Mouse (Mus musculus): ENCODE data around the gene Stx7.

The Stx7 gene

GRCm38 (mm10) chr10:24167978-24168583, 19.0 kb downstream of the Stx7 start:
- no peak for DNase-seq

- no peak for DNase-seq
These were observed 19.8 kb downstream of the Stx7 start for GRCm38 (mm10) chr10:24168854-24169253.

DNA sequence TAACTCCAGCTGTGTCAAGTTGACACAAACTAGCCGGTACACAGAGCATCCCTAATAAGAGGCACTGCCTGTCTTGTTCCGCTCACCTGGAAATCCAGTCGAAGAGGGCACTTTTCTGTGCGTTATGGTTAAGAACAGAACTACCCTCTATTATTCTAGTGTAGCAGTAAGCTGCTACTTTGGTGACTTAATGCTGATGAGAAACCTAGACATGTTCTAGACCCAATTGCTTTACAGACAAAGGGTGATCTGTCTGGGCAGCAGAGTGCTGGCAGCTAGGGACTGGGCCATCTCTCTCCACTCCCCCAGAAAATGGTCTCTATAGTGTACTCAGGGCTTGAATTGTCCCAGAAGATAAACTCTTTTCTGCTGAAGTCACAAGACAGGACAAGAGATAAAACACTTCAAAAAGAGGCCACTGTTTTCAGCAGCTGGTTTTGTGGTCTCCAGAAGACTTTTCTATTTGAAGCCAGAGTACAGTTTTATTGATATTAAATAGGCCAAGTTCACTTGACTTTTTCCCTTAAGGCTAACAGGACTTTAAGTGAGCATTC, 22.9 kb downstream of the Stx7 start:
- no peak for DNase-seq

- peak; percentile 74 for DNase-seq
These were observed 24.3 kb downstream of the Stx7 start for GRCm38 (mm10) chr10:24173210-24174001.

DNA sequence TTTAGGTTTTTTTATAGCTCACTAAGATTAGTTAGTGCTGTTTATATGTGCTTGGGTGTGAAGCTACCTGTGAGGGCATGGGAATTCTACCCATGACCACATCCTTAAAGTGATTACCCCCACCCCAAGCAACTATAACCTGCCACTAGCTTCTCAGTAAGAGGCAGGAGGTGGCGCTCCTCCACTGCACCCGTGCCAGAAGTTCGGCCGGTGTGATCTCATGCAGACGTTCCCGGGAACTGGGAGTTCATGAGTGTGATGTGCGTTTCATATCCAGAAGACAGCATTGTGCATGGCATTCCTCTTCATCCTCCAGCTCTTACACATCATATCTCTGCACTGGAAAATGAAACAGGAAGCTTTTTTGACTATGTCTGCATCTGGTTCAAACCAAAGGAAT, 41.3 kb downstream of the Stx7 start:
- DNase-seq: no peak

DNA sequence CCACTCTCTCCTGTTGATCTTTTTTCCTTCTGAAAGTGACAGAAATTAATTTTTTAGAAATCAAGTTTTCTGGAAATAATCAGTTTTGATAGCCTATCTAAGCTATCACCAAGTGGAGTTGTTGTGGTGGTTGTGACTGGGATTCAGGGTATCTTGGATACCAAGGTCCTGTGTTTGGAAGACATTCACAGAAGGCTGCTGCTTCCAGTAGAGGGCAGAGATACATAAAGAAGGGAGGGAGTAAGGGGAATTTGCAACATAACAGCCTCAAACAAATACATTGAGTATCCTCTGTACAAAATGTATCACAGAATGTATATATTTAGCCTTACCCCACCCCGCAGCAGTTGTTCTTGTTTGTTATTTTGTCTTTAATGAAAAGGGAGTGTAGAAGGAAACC, 42.9 kb downstream of the Stx7 start:
- peak; percentile 24 for DNase-seq

DNA sequence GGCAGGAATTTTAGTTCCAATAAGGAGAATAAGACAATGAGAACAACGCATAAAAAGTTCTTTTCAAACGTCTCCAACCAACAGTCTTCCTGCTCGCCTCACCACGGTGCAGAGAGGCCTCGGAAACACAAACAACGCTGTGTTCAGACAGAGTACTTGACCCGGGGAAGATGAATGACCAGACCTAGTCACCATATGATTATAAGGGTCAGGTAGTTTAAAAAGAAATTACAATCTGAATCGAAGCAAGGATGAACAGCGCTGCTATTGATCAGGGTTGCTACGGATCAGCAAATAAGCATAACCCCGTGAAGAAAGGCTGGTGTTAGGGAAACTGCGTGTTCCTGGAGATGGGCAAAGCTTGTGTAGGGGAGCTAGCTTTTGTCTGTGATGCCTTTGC, 50.2 kb downstream of the Stx7 start:
- peak; percentile 11 for DNase-seq

- no peak for DNase-seq
These were observed 51.0 kb downstream of the Stx7 start for GRCm38 (mm10) chr10:24200099-24200498.

DNA sequence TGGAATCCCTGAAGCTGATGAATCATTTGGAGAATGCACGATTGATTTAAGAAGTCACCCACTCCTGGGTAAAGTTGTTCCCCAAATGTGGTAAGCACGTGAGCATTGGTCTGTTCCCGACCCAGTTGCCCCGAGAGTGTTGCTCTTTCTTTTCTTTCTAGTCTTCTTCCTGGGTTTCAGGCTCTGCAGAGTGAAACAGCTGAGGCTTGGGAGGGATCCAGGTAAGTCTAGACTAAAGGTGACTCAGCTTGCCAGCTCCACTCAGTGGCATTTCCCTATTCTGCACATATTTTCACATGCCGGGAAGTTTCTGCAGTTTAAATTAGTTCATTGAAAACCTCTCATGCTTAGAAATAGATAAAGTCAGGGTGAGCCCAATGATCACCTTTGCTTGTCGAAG, 61.0 kb downstream of the Stx7 start:
- DNase-seq: no peak

DNA sequence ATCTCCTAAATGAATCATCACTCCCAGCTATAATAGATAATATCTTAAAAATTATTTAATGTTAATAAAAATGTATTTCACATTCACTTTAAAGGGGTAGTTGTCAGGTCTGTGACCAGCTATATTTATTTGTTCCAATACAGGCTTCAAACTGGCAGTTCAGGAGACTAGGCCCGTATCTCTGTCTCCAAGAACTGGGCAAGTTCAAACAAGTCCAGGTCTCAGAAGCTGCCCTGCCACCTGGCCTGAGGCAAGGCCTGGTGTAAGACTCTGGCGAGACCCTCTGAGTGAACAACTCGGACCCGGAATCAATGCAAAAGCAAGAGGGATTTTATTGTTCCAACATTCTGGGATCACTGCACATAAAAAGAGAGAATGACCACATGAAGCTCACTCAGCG, 64.2 kb downstream of the Stx7 start:
- DNase-seq: no peak

DNA sequence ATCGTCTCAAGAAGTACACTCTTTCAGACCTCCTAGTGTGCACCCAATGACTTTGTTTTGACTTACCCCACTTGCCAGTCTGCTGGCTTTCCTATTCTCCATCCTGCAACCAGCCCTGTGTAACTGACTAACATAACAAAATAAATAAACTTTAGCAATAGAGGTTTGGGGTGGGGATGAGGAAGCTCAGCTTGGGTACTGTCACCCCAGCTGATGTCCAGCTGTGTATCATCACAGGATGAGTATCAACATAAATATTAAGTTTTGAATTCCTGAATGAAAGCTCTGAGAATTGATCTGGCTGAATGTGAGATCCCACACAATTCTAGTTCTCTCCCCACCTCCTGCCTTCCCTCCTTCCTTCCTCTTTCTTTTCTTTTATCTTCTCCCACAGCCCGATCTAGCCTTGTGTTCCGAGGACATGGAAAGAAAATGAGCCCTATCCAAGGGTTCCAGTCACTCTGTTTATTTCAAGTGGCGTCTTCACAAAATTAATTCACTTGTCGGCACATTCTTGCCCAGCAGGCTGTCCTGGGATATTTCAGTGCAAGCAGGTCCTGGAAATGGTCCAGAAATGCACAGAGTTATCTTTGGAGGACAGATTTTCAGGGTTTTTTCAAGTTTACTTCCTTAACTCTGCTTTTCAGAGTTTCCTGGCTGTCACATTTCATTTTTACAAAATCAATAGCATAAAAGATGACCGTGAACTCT, 68.6 kb downstream of the Stx7 start:
- no peak for DNase-seq

DNA sequence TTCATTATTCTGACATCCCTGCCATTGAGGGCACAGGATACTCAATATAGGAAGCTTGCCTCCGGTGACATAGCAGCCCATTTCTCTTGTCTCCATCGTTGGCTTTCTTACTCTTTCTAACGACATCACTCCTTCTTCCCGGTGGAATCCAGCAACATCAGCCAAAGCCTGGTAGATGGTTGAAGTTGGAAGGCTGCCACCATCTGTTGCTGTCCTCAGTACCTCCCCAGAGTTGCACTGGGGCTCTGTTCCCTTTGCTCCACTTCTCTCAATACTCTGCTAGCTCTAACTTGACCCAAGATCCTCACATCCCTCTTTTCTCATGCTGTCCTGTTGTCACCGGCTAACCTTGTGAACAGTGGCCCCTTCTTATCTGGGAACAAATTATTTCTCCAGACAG, 71.8 kb downstream of the Stx7 start:
- DNase-seq: no peak

DNA sequence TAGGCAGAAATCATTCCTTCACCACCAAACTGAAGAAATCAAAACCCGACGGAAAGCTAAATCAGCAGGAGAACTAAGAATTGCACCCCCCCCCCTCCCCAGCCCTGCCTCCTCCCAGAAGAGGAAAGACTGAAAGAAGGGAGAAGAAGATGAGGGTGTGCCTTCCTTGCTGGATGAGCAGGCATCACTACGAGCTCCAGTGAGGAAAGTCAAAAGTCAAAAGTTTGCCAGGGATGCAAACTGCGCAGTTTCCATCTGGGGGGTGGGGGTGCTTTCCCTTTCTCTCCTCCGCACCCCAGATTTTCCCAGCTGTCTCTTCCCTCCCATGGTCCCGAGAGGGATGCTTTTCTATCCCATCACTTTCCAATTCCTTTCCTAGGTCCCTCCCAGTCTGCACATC, 73.8 kb downstream of the Stx7 start:
- no peak for DNase-seq

GRCm38 (mm10) chr10:24223449-24224143, 74.5 kb downstream of the Stx7 start, which contains the start of gene Moxd1:
Gene Moxd1, plus strand, starts transcription at chr10:24223517.
- peak; percentile 58 for DNase-seq

DNA sequence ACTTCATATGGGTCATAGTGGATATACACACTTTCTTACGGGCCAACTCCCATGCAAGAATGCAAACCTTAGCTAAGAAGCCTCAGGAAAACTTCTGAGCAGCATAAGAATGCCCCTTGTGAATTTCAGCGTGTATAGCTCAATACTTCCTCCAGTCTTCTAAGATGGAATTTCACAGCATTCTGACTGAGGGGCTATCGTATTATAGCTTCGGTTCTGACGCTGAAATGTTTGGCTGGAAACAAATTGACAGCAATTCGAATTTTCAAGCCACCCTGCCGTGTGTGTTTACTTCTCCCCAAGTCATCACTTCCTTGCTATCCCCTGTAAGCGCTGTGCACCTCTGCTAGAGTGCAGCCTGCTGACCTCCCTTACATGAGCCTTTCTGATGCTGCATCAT, 75.5 kb downstream of the Stx7 start:
- DNase-seq: no peak

DNA sequence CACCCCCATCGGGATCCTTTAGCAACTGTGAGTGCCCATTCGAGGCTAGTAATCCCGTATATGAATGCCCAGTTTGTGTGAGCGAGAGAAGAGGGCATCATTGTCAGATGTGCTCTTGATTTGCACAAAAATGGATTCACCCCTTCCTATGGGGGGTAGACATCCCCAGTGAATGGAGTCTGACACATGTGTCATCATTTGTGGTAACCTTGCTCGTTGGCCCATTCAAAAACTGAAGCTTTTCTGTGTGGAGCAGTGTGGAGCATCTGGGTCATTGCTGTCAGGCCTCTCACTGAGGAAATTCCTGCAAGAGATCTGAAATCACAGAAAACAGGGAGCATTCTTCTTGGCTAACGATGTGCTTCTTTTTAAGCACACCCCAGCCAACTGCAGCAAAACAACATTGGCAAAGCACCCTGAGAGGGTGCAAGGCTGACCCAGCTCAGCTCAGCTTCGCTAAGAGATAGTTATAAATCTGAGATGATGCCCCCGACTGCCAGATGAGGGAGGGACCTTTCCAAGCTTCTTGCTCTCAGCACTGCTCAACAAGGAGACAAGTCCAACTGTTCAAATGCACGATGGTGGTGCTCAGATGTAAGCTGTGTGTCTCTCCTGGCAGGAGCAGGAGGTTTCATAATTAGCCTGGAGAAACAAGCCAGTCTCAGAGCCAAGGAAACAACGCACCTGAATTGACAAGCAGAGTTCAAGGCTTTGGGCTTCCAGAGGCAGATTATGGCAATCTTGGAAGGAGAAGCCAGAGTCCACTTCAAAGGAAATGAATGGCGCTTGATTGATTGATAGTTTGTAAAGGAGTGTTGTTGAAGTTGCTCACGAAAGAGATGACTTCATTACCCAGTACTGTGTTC, 79.4 kb downstream of the Stx7 start:
- DNase-seq: peak; percentile 27

GRCm38 (mm10) chr10:24232281-24232680, 83.2 kb downstream of the Stx7 start:
- DNase-seq: no peak

DNA sequence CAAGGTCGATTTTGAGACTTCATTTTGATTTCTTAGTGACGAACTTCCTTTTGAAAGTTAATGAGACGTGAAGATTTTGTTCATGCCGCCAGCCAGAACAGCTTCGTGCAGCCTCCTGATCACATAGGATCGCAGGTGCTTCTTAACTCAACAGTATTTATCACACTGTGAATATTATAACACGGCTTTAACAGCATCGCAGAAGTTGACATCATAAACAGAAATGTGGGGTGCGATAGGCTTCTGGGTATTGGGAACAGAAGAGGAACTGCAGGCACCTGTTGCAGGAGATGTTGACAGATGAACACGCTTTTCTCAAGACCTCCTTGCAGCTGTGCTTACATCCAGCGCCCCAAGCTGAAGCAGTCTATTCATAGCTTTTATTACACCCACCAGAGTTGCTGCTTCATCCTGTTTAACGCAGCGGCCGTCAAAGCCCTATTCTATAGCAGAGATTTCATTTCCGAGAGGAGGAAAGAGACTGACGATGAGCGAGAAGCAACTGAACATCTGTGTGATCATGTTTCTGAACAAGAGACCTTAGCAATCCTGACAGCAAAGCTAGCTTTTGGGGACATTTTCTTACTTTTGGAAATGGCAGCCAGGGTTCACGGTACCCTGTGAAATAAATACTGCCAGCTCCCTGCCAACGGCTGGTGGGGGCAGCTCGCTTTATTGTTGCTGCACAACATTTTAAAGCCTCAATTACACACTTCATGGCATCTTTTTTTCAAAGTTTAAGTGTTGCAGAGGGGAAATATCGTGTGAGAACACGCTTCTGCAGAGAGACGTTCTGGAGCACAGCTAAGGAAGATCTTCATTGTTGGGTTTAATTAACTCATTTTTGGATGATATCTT, 86.6 kb downstream of the Stx7 start:
- no peak for DNase-seq
